Mouse (Mus musculus): ENCODE measurements around the gene Prelid3b.

The Prelid3b gene

GRCm38 (mm10) chr2:174428076-174428835, 44.6 kb downstream of the Prelid3b start:
- no peak for DNase-seq (ENCODE audit: low read depth, low spot score)

GRCm38 (mm10) chr2:174426856-174427255, 46.0 kb downstream of the Prelid3b start:
- DNase-seq (ENCODE audit: low read depth, low spot score), result no peak

- no peak for DNase-seq (ENCODE audit: low read depth, low spot score)
Observed at GRCm38 (mm10) chr2:174424301-174425085, 48.4 kb downstream of the Prelid3b start.

- no peak for DNase-seq (ENCODE audit: low read depth, low spot score)
Observed at GRCm38 (mm10) chr2:174421107-174421506, 51.8 kb downstream of the Prelid3b start.

GRCm38 (mm10) chr2:174415731-174416310, 57.1 kb downstream of the Prelid3b start, which contains the start of gene Nelfcd:
Gene Nelfcd, plus strand, starts transcription at chr2:174415804.
- DNase-seq (ENCODE audit: low read depth, low spot score), result peak; percentile 96
